Mouse (Mus musculus): ENCODE data around the gene Olfr480. TPM values are rescaled to one million over a fixed set of nuclear protein-coding genes. Genes with fewer than 3 reads are reported as not detected.

Gene Olfr480
- not detected in 2 replicates for polyA plus RNA-seq (2015; fragmentation: Nextera tagmentation; extraction: Ambion mirVana)

GRCm38 (mm10) chr7:108067246-108067645 is at the start of gene Olfr480:
TSS of gene Olfr480 (minus strand) at chr7:108067346.
- H3K4me1 ChIP-seq: no peaks in the 10 kb centered on the region
- no peaks in the 10 kb centered on the region for H3K27me3 ChIP-seq
- WGBS: 73% methylated on average over 1 of the region's 1 CpGs
- no peaks in the 10 kb centered on the region for H3K36me3 ChIP-seq
- H3K4me2 ChIP-seq: no peak within 1 kb of the TSS
- H3K4me3 ChIP-seq: no peak within 1 kb of the TSS
- no peak for ATAC-seq (ENCODE audit: insufficient number of reproducible peaks, insufficient read depth, low FRiP score, low TSS enrichment, low read depth)
- H3K9ac ChIP-seq: no peak within 1 kb of the TSS
- no peaks in the 10 kb centered on the region for H3K9me3 ChIP-seq
- H3K27ac ChIP-seq: no peak within 1 kb of the TSS

GRCm38 (mm10) chr7:108100549-108100948 is 33.4 kb upstream of the Olfr480 start, which contains the start of gene Olfr483:
TSS of gene Olfr483 (plus strand) at chr7:108100849.
- Histone ChIP-seq H3K27me3 (no peaks in the 10 kb centered on the region), H3K9me3 (no peaks in the 10 kb centered on the region), H3K4me3 (no peak within 1 kb of the TSS), H3K4me1 (no peaks in the 10 kb centered on the region), H3K9ac (no peak within 1 kb of the TSS), H3K36me3 (no peaks in the 10 kb centered on the region), H3K27ac (no peak within 1 kb of the TSS), H3K4me2 (no peak within 1 kb of the TSS)
- WGBS: 76% methylated on average over 1 of the region's 1 CpGs
- ATAC-seq (ENCODE audit: insufficient number of reproducible peaks, insufficient read depth, low FRiP score, low TSS enrichment, low read depth): no peak

DNA sequence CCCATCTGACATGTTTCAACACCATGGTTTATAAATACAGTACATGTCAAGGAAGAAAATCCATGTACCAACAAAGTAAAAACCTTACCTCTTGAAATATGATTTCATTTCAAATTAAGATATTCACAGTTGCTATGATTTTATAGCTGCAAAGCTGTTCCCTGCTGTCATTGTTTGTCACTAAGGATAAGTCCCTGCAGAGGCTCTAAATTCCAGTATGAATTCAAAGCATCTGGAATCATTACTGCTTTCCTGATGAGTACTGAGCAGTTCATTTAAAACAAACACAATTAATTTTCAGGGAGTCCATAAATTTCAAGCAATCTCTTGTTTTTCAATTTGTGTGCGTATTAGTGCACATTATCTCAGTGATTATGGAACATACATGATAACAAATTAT is 30.3 kb upstream of the Olfr480 start, which contains the start of gene Olfr482:
Olfr482 (minus strand) TSS at position 101 of the 400 bp plus-strand sequence.
- no peaks in the 10 kb centered on the region for H3K27me3 ChIP-seq

DNA sequence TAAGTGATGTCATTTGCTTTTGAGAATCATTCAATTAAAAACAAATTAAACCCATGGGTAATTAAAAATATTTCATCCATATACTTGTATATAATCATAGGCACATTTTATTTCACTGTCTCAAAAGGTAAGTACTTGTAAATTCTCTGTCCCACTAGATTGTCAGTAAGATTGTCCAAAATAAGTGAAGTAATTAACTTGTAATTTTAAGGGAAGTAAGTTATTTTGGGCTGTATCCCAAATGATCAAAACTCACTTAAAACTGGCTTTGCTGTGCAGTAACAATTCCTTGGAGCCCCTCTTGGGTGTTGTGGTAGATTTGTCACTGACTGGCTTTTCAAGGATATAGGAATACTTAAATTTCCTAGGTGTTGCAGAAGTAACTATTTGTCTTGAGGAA is 12.4 kb upstream of the Olfr480 start, which contains the start of gene Olfr481:
Olfr481 (plus strand) TSS at position 301 of the 400 bp plus-strand sequence.
- Histone ChIP-seq H3K9me3 (no peaks in the 10 kb centered on the region), H3K4me3 (no peak within 1 kb of the TSS), H3K27ac (no peak within 1 kb of the TSS), H3K36me3 (no peaks in the 10 kb centered on the region), H3K9ac (no peak within 1 kb of the TSS), H3K27me3 (no peaks in the 10 kb centered on the region), H3K4me2 (no peak within 1 kb of the TSS), H3K4me1 (no peaks in the 10 kb centered on the region)
- no peak for ATAC-seq (ENCODE audit: insufficient number of reproducible peaks, insufficient read depth, low FRiP score, low TSS enrichment, low read depth)

More for the DNA sequence above, 30.3 kb upstream of the Olfr480 start, which contains the start of gene Olfr482:
- H3K4me2 ChIP-seq: no peak within 1 kb of the TSS
- H3K4me3 ChIP-seq: no peak within 1 kb of the TSS
- 85% methylated on average over 1 of the region's 1 CpGs for WGBS
- H3K4me1 ChIP-seq: no peaks in the 10 kb centered on the region
- no peak within 1 kb of the TSS for H3K27ac ChIP-seq
- no peaks in the 10 kb centered on the region for H3K36me3 ChIP-seq
- H3K9me3 ChIP-seq: no peaks in the 10 kb centered on the region
- H3K9ac ChIP-seq: no peak within 1 kb of the TSS
- no peak for ATAC-seq (ENCODE audit: insufficient number of reproducible peaks, insufficient read depth, low FRiP score, low TSS enrichment, low read depth)

DNA sequence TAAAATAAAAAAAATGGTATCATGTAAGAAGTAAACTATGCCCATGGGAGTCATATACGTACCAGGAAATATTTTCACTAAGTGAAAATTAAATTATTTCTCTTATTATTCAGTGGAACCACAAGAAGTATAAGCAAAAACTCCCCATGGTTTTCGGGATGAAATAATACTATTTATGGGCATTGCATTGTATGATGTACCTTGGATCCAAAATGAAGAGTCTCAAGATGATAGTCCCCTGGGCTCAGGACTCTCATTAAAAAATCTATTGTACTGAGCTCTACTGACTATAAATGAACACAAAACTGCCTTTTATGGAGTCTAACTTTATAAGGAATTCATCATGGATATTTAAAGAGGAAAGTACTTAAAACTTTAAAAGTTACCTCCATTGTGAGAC is 16.8 kb downstream of the Olfr480 start, which contains the start of gene Olfr479:
Olfr479 (plus strand) TSS at position 301 of the 400 bp plus-strand sequence.
- no peak for ATAC-seq (ENCODE audit: insufficient number of reproducible peaks, insufficient read depth, low FRiP score, low TSS enrichment, low read depth)
- no peak within 1 kb of the TSS for H3K4me3 ChIP-seq
- no peak within 1 kb of the TSS for H3K27ac ChIP-seq
- no peak within 1 kb of the TSS for H3K9ac ChIP-seq
- 82% methylated on average over 2 of the region's 2 CpGs for WGBS
- H3K4me1 ChIP-seq: no peaks in the 10 kb centered on the region
- H3K27me3 ChIP-seq: no peaks in the 10 kb centered on the region
- H3K9me3 ChIP-seq: 0 out of 2 replicates have a peak, but pooled peaks cover 3% of the 10 kb centered on the region
- no peak within 1 kb of the TSS for H3K4me2 ChIP-seq
- no peaks in the 10 kb centered on the region for H3K36me3 ChIP-seq

DNA sequence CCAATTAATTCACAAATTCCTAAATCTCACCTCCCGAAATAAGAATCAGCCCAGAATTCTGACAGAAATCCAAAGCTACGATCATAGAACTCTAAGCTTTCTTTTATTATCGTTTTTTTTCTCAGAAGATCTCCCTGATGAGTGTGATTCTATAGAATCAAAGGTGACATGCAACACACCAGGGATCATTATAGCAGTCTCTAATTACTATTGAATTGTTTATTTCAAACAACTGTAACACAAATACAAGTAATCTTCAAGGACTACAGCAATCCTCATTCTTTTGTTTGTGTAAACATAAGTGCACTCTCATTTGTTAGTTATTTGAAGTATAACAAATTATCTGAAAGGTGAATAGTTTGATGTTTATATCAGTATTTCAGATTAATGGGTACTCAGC is 33.3 kb downstream of the Olfr480 start, which contains the start of gene Olfr478:
Olfr478 (minus strand) TSS at position 101 of the 400 bp plus-strand sequence.
- Histone ChIP-seq H3K9ac (no peak within 1 kb of the TSS), H3K4me1 (no peaks in the 10 kb centered on the region), H3K36me3 (no peaks in the 10 kb centered on the region), H3K9me3 (no peaks in the 10 kb centered on the region), H3K4me2 (no peak within 1 kb of the TSS), H3K4me3 (no peak within 1 kb of the TSS), H3K27me3 (no peaks in the 10 kb centered on the region), H3K27ac (no peak within 1 kb of the TSS)
- ATAC-seq (ENCODE audit: insufficient number of reproducible peaks, insufficient read depth, low FRiP score, low TSS enrichment, low read depth): no peak
- 79% methylated on average over 3 of the region's 3 CpGs for WGBS

Other genes with a start within 250 kb of the Olfr480 start
- gene Olfr469, start 241.8 kb downstream of the Olfr480 start, polyA plus RNA-seq (2015; fragmentation: Nextera tagmentation; extraction: Ambion mirVana): not detected in 2 replicates
- gene Olfr470, start 219.9 kb downstream of the Olfr480 start, polyA plus RNA-seq (2015; fragmentation: Nextera tagmentation; extraction: Ambion mirVana): not detected in 2 replicates
- gene Olfr472, start 169.4 kb downstream of the Olfr480 start, polyA plus RNA-seq (2015; fragmentation: Nextera tagmentation; extraction: Ambion mirVana): not detected in 2 replicates
- not detected in 2 replicates for gene Olfr473, start 136.9 kb downstream of the Olfr480 start, polyA plus RNA-seq (2015; fragmentation: Nextera tagmentation; extraction: Ambion mirVana)
- gene Olfr474, start 112.7 kb downstream of the Olfr480 start, polyA plus RNA-seq (2015; fragmentation: Nextera tagmentation; extraction: Ambion mirVana): not detected in 2 replicates
- not detected in 2 replicates for gene Olfr476, start 102.5 kb downstream of the Olfr480 start, polyA plus RNA-seq (2015; fragmentation: Nextera tagmentation; extraction: Ambion mirVana)
- gene Olfr477, start 80.7 kb downstream of the Olfr480 start, polyA plus RNA-seq (2015; fragmentation: Nextera tagmentation; extraction: Ambion mirVana): not detected in 2 replicates
- gene Olfr478, start 33.4 kb downstream of the Olfr480 start, polyA plus RNA-seq (2015; fragmentation: Nextera tagmentation; extraction: Ambion mirVana): not detected in 2 replicates
- not detected in 2 replicates for gene Olfr479, start 16.7 kb downstream of the Olfr480 start, polyA plus RNA-seq (2015; fragmentation: Nextera tagmentation; extraction: Ambion mirVana)
- not detected in 2 replicates for gene Olfr481, start 12.5 kb upstream of the Olfr480 start, polyA plus RNA-seq (2015; fragmentation: Nextera tagmentation; extraction: Ambion mirVana)
- gene Olfr482, start 30.2 kb upstream of the Olfr480 start, polyA plus RNA-seq (2015; fragmentation: Nextera tagmentation; extraction: Ambion mirVana): 0.26 TPM in 1 of 2 replicates, not detected in the other
- gene Olfr483, start 33.5 kb upstream of the Olfr480 start, polyA plus RNA-seq (2015; fragmentation: Nextera tagmentation; extraction: Ambion mirVana): not detected in 2 replicates
- not detected in 2 replicates for gene Olfr484, start 60.1 kb upstream of the Olfr480 start, polyA plus RNA-seq (2015; fragmentation: Nextera tagmentation; extraction: Ambion mirVana)
- not detected in 2 replicates for gene Olfr485, start 92.5 kb upstream of the Olfr480 start, polyA plus RNA-seq (2015; fragmentation: Nextera tagmentation; extraction: Ambion mirVana)
- not detected in 2 replicates for gene Olfr486, start 105.4 kb upstream of the Olfr480 start, polyA plus RNA-seq (2015; fragmentation: Nextera tagmentation; extraction: Ambion mirVana)
- gene Olfr487, start 147.3 kb upstream of the Olfr480 start, polyA plus RNA-seq (2015; fragmentation: Nextera tagmentation; extraction: Ambion mirVana): not detected in 2 replicates
- not detected in 2 replicates for gene Olfr488, start 191.0 kb upstream of the Olfr480 start, polyA plus RNA-seq (2015; fragmentation: Nextera tagmentation; extraction: Ambion mirVana)
- not detected in 2 replicates for gene Olfr490, start 221.6 kb upstream of the Olfr480 start, polyA plus RNA-seq (2015; fragmentation: Nextera tagmentation; extraction: Ambion mirVana)
- not detected in 2 replicates for gene Olfr491, start 246.1 kb upstream of the Olfr480 start, polyA plus RNA-seq (2015; fragmentation: Nextera tagmentation; extraction: Ambion mirVana)

Data from embryonic facial prominence, embryonic 13.5 days (tissue).